Mouse (Mus musculus) embryo, embryonic 11.5 days (tissue): ENCODE measurements around the gene Usp28.
"Not testable (repeated sequence)": the region's sequence is repeated elsewhere in the genome, so short reads cannot be mapped to it uniquely, and the experiment has no call there.

Source experiments
- DNase-seq: peaks from one replicate; pipeline ENCODE4 v3.0.0-alpha.2; 2012; ENCODE audit warnings: low read depth, low spot score

Usp28 gene

GRCm38 (mm10) chr9:48984845-48985707, at the start of gene Usp28:
Usp28 (plus strand) TSS chr9:48985375.
- peak; percentile 99 for DNase-seq

- DNase-seq: no peak
Observed at GRCm38 (mm10) chr9:48942349-48942748, 42.8 kb upstream of the Usp28 start.

- no peak for DNase-seq
Observed at GRCm38 (mm10) chr9:48947565-48947964, 37.6 kb upstream of the Usp28 start.

- DNase-seq: no peak
Observed at GRCm38 (mm10) chr9:48961314-48961713, 23.9 kb upstream of the Usp28 start.

- no peak for DNase-seq
Observed at GRCm38 (mm10) chr9:48962131-48962530, 23.0 kb upstream of the Usp28 start.

DNA sequence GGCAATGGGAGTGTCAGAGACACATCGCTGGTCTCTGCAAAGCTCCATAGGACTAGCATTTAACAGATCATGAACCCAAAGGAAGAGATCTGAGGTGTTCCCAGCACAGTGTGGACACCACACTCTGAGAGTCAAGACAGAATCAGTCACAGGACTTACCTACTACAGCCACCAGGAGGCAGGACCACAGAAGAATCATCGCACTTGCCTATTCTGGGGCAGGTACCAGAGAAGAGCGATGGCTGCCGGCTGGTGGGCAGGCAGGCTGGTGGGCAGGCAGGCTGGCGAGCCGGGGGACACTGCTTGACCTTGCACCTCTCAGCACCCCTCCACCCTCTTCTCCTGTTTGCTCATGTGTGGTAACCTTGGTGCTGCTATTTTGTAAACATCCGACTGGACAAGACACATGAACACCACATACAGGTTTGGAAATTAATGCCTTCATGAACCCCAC, 20.6 kb upstream of the Usp28 start, which contains the start of gene Htr3b:
Gene Htr3b, minus strand, starts transcription at position 404 of the 454 bp plus-strand sequence.
- no peak for DNase-seq

DNA sequence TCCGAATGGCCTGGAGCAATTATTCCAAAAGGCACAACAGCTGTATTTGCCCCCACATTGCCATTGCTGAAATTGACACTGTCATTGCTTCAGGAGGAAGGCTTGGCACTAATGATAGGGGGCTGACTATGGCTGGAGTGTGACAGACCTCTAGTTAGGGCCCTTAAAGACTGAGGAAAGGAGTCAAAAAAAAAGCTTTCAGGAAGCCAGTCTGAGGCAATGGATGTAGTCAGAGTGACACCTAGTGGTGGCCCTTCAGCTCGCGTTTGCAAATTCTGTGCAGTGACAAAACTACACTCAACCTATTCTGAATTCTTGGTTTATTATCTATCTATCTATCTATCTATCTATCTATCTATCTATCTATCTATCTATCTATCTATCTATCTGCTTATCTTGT, 12.7 kb upstream of the Usp28 start:
- DNase-seq: peak; percentile 47

- DNase-seq: no peak
Observed at GRCm38 (mm10) chr9:48976661-48977355, 8.4 kb upstream of the Usp28 start.

- no peak for DNase-seq
Observed at GRCm38 (mm10) chr9:48980371-48980770, 4.8 kb upstream of the Usp28 start.

DNA sequence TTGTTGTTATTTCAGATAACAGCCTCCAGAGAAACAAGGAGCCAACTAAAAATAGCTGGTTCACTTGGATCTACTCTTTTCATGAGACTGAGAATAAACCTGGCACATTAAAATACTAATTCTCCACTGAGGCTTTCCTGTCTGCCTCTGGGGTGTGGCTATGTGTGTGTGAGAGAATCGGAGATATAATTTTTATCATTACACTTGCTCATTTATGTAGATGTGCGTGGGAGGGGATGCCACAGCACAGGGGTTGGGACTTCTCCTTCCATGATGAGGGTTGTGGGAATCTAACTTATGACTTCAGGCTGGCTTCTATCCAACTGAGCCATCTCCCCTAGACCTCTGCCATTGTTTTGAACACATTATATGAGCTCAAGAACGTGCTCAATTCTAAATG, 4.4 kb upstream of the Usp28 start:
- DNase-seq: no peak

GRCm38 (mm10) chr9:48981827-48982226, 3.3 kb upstream of the Usp28 start:
- DNase-seq: no peak

DNA sequence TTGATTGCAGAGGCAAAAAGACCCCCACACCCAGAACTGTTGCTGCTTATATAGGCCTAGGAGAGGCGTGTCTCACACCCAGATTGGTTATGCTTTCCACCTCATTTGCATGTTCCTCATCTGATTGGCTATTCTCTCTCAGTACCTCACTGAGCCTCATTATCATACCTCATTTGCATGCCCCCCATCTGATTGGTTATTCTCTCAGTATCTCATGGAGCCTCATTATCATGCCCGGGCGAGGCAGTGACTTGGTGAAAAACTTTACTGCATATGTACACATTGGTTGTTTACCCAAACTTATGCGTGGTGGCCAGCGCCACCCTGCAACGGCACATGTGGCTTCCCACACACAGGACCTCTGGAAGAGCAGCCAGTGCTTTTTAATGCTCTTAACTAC, 1.4 kb upstream of the Usp28 start:
- not testable (repeated sequence) for DNase-seq

DNA sequence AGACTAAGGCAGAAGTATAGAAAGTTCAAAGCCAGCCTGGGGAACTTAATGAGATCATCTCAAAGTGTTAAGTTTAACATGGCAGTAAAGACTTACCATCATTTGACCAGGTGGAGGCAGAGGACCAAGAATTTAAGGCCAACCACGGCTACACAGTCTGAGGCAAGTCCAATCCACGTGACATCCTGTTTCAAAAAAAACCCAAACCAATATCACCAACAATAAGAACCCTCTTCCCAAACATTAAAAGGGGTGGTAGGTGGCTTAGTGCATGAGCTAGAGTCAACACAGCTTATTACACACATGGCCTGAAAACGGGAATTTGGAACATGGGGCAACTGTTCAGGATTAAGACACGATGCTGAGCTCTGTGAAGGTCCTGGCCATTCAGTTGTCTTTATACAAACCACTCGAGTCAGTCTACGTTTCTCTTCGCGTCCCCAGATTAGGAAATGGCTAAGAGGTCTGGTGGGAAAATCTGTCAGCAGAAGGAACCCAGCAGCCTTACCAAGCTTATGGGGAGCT, 793 bp upstream of the Usp28 start:
- no peak for DNase-seq

DNA sequence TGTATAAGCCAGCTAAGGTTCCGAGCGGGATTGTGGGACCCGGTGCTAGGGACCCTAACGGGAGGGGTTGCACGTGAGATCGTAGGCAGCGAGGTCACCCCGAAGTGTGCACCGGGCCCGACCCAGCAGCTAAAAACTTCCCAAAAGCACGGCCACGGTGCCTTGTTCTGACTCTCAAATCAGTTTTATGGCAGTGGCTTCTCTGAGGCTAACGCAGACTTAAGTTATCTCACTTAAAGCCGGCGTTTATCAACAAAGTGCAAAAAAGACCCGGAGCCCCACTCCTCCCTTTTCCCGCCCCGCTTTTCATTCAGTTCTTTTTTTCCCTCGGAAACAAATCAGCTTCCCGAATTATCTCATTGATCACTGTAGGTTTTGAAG, 523 bp downstream of the Usp28 start:
- no peak for DNase-seq

DNA sequence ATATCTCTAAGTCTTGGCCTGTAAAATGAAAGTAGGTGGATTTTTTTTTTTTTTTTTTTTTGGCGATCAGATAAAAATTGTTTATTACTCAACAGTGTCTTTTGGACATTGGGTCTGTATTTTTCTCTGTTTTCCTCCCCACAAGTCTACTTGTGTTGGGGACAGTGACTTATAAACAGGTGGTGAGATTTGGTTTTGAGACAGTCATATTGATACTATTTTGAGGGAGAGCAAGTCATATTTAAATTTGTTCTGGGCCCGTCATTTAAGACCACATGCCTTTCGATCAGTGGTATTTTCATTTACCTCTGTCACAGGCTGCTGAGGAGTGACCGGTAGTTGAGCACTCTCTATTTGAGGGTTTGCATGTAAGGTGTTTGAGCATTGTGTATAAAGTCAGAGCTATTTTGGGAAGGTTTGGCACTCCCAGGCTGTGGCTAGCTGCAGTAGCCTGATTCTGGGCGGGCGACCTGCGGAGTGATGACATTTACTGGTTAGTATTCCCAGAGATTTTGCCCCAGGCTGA, 1.5 kb downstream of the Usp28 start:
- DNase-seq: no peak

DNA sequence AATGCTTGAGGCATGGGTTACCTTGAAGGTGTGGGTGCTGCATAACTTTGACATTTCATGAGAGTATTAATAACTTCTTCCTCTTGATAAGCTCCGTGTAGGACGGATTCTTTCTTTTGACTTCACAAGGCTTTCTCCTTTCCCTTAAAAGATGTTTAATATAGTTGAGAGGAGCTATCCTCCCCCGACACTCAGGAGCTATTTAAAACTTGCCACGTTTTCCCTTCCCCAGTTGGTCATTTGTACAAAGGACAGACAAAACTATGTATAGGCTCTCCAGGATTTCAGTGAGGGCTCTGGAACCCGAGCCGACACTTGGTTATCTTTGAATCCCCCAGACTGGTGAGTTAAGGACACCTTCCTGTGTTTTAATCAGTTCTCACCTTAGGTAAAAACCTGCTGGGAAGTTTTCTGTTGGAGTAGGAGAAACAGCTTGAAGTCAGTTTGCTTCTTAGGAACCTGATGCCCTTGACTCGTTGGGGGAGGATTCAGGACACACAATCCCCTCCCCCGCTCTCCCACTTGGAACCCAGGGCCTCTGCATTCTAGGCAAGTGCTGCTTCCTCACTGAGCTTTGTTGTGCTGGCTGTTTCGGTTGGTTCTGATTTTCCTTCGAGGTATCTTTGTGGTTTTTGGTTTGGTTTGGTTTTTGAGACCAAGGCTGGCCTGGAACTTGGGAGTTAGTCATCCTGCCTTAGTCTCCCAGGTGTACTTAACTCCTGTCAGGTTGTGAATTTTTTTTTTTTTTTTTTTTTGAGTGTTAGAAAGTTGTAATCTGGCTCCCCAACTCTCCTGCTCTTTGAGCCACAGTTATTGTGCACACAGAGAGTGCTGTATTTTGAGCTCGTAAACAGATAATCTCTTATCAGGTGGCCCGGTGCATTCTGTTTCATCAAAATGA, 2.3 kb downstream of the Usp28 start:
- no peak for DNase-seq

DNA sequence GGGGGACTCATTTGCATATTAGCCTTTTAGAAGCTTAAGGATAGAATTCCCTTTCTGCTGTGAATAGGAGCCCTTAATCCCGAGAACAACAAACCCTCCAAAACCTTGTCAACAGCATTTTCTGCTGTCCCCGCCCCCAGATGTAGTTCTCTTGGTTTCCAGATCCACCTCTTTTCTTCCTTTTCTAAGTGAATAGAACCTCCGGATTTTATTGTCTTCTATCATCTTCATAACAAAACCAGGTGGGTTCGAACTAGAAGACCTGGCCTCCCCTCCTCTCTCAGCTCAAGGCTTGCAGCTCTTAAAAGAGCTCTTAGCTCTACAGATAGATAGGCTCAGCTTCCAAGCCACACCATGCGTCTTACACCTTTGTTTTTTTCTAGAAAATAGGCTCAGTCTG, 6.5 kb downstream of the Usp28 start:
- DNase-seq: no peak

GRCm38 (mm10) chr9:48994779-48995178, 9.6 kb downstream of the Usp28 start:
- no peak for DNase-seq

- DNase-seq: no peak
Observed at GRCm38 (mm10) chr9:48995735-48996134, 10.6 kb downstream of the Usp28 start.

DNA sequence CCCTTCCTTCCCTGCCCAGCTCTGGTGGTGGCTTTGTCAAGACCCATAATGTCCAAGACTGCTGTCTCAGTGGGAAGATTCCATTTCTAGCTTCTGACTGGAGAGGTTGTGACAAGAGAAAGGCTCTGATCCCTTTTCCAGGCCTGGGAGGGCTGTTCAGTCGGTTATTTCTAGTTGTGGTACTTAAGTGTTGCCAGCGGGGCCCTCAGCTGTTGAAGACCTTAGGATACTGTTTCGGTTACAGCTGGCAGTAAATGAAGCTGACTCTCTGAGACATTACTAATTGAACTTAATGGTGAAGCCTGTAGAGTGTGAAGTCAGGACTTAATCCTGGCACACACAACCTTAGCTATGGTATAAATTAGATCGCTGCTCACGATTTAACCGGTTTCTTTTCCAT, 14.1 kb downstream of the Usp28 start:
- DNase-seq: no peak

DNA sequence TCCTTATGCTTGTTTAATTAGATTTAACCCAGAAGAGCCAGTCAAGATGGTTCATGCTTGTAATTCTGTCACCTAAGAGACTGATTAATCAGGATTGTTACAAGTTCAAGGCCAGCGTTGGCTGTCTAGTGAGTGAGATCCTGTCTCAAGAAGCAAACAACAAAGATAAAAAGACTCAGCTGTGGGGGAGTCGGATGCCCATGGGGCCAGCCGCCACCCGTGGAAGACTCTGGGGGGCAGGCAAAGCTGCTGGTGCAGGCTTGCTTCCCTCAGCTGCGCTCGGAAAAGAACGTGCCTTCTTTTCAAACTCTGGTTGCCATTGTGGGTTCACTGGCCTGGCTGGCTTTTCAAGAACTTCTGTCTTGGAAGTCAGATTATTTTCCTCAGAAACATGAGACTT, 30.6 kb downstream of the Usp28 start:
- DNase-seq: no peak
